13 mouse cellular contexts compared by ENCODE assay signal in the genomic region with DNA sequence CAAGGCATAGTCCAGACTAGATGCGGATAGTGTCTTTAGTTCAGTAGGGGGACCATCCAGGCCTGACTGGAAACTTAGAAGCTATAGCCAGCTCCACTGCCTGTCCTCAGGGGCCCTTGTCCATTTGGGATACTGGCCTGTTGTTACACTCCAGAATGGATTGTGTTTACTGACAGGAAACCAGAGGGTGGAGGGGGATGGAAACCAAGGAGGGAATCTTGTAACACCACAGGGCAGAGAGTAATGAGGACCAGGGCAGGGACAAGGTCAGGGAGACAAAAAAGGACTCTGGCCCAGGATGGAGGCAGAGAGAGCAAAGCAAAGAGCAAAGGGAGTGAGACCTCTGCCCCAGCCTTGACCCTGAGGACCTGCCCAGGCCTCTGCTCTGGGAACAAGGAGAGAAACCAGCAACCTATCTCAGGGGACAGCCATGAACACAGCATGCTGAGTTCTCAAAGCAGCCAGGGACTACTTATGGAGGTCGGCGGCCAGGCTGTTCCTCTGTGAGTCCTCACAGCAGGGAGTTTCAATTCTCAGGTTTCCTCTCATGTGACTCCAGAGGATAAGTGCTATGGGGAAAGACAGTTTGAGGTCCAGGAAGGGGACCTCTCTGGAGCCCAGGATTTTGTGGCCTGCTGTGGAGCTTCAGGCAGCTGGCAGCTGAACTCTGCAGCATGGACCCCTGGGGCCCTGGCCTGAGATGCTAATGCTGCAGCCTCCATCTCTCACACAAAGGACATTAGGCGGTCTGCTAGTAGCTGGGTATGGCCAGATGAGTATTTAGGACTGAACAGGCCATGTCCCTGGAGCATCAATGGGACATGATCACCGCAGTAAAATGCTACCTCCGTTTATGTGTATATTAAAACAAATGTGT. TPM values are rescaled to one million over a fixed set of nuclear protein-coding genes. Genes with fewer than 3 reads are reported as not detected.
DNase-seq lines count a peak whose midpoint lies in the region; ATAC-seq and TF ChIP-seq lines count a peak whose summit lies in the region.
"Had no signal": no experiment of that assay in that cellular context is flagged by ENCODE, and none has a peak within 500 bp of the region (broad histone marks: within the 10 kb centered on the region; RNA-seq: fewer than 3 reads in every experiment).

No protein-coding gene starts in this region.

- H3K4me3 ChIP-seq in heart, embryonic 10.5 days, result no peak overlapping the region
- no peak overlapping the region for H3K4me3 ChIP-seq in midbrain, embryonic 12.5 days
- H3K4me3 ChIP-seq in midbrain, postnatal 0 days (ENCODE audit: low read depth, low read length), result no peak overlapping the region
- no peak overlapping the region for H3K4me3 ChIP-seq in limb, embryonic 12.5 days (replicated peaks)
- H3K4me3 ChIP-seq: layer of hippocampus, adult 2 months had no signal

- H3K36me3 ChIP-seq in heart, embryonic 10.5 days, result no peaks in the 10 kb centered on the region
- no peaks in the 10 kb centered on the region for H3K36me3 ChIP-seq in midbrain, embryonic 12.5 days
- no peaks in the 10 kb centered on the region for H3K36me3 ChIP-seq in midbrain, postnatal 0 days (ENCODE audit: insufficient read depth, low read length)
- H3K36me3 ChIP-seq in limb, embryonic 12.5 days, result no peaks in the 10 kb centered on the region

- intact Hi-C loops in heart, postnatal 14 days (cut with DNase I), result loop anchor here (2.0 kb wide), 1 partner anchor 283 kb away; no protein-coding TSS in a partner anchor

- ATAC-seq in midbrain, embryonic 12.5 days (ENCODE audit: low FRiP score, low read depth), result no peak
- ATAC-seq in midbrain, postnatal 0 days (ENCODE audit: low FRiP score), result no peak
- no peak for ATAC-seq in limb, embryonic 12.5 days (ENCODE audit: insufficient number of reproducible peaks, insufficient read depth, low FRiP score, low TSS enrichment, low read depth)

- no peak for DNase-seq in heart, embryonic 10.5 days (ENCODE audit: low spot score)
- no peak for DNase-seq in heart, postnatal 14 days
- no peak for DNase-seq in midbrain, postnatal 0 days (ENCODE audit: low spot score)
- DNase-seq in spleen, postnatal 36 days (ENCODE audit: low spot score in 2 of 2), result no peak
- DNase-seq in right cerebral cortex, postnatal 10 days (ENCODE audit: low spot score in 2 of 2), result no peak
- DNase-seq in urinary bladder, postnatal 10 days (ENCODE audit: low spot score), result no peak
- DNase-seq: adrenal gland, postnatal 14 days; B cell, adult 2 months; cerebellum, adult 11-12 months had no signal

- no peak overlapping the region for H3K4me2 ChIP-seq in midbrain, embryonic 12.5 days (replicated peaks)
- H3K4me2 ChIP-seq in midbrain, postnatal 0 days (ENCODE audit: low read depth, low read length, poor library complexity, severe bottlenecking), result no peak overlapping the region
- no peak overlapping the region for H3K4me2 ChIP-seq in limb, embryonic 12.5 days

- WGBS in heart, embryonic 10.5 days, result 62% methylated on average over 6 of the region's 6 CpGs
- WGBS in midbrain, embryonic 12.5 days, result 40% methylated on average over 6 of the region's 6 CpGs
- 57% methylated on average over 6 of the region's 6 CpGs for WGBS in midbrain, postnatal 0 days
- 51% methylated on average over 6 of the region's 6 CpGs for WGBS in limb, embryonic 12.5 days

- peak overlapping the region; percentile 53; the same call in 1 of the 2 replicates for H3K27ac ChIP-seq in heart, embryonic 10.5 days
- peak overlapping the region; percentile 42; the same call in 1 of the 2 replicates for H3K27ac ChIP-seq in midbrain, embryonic 12.5 days (replicated peaks)
- no peak overlapping the region for H3K27ac ChIP-seq in midbrain, postnatal 0 days (ENCODE audit: low read depth, low read length)
- no peak overlapping the region for H3K27ac ChIP-seq in limb, embryonic 12.5 days
- H3K27ac ChIP-seq: layer of hippocampus, adult 2 months; macrophage had no signal

- H3K4me1 ChIP-seq in heart, embryonic 10.5 days, result peaks cover 10% of the 10 kb centered on the region
- H3K4me1 ChIP-seq in midbrain, embryonic 12.5 days, result peaks cover 14% of the 10 kb centered on the region
- H3K4me1 ChIP-seq in midbrain, postnatal 0 days (ENCODE audit: insufficient read depth, low read length), result no peaks in the 10 kb centered on the region
- H3K4me1 ChIP-seq in limb, embryonic 12.5 days (replicated peaks), result peaks cover 16% of the 10 kb centered on the region

- no peak overlapping the region for H3K9ac ChIP-seq in midbrain, embryonic 12.5 days (replicated peaks)
- H3K9ac ChIP-seq in midbrain, postnatal 0 days (replicated peaks; ENCODE audit: low read length, poor library complexity, severe bottlenecking), result no peak overlapping the region
- 0 out of 2 replicates have a peak overlapping the region, but pooled peaks have one; percentile 5 for H3K9ac ChIP-seq in limb, embryonic 12.5 days (replicated peaks)

- TF ChIP-seq CTCF in midbrain, postnatal 0 days (IDR thresholded peaks at IDR 0.05), result no peak

- no peaks in the 10 kb centered on the region for H3K9me3 ChIP-seq in heart, embryonic 10.5 days
- H3K9me3 ChIP-seq in midbrain, embryonic 12.5 days, result no peaks in the 10 kb centered on the region
- H3K9me3 ChIP-seq in midbrain, postnatal 0 days (ENCODE audit: low read length), result no peaks in the 10 kb centered on the region
- no peaks in the 10 kb centered on the region for H3K9me3 ChIP-seq in limb, embryonic 12.5 days

- no peaks in the 10 kb centered on the region for H3K27me3 ChIP-seq in heart, embryonic 10.5 days (ENCODE audit: insufficient read depth, poor library complexity, severe bottlenecking)
- no peaks in the 10 kb centered on the region for H3K27me3 ChIP-seq in midbrain, embryonic 12.5 days
- no peaks in the 10 kb centered on the region for H3K27me3 ChIP-seq in midbrain, postnatal 0 days (ENCODE audit: insufficient read depth, low read length)
- no peaks in the 10 kb centered on the region for H3K27me3 ChIP-seq in limb, embryonic 12.5 days

RNA-seq across cellular contexts. Expression of a gene that starts 36.7 kb away (rescaled TPM):
- 4.9 and 5.7 TPM in 2 replicates for polyA plus RNA-seq in heart, embryonic 10.5 days (2016; fragmentation: Nextera tagmentation; extraction: Ambion mirVana)
- total RNA-seq in heart, postnatal 14 days (2021), result 10 to 100 TPM; 41.2 to 41.7 TPM
- 1.2 and 2.2 TPM in 2 replicates for polyA plus RNA-seq in midbrain, embryonic 12.5 days (2016; fragmentation: Nextera tagmentation; extraction: Ambion mirVana)
- total RNA-seq in midbrain, postnatal 0 days (2014; rRNA removed), result 20.6 and 22.7 TPM in 2 replicates
- 13.2 and 16.2 TPM in 2 replicates for polyA plus RNA-seq in midbrain, postnatal 0 days (2015; fragmentation: Nextera tagmentation; extraction: Ambion mirVana)
- polyA plus RNA-seq in limb, embryonic 12.5 days (2016; fragmentation: Nextera tagmentation; extraction: Ambion mirVana), result 1.4 and 2.4 TPM in 2 replicates

Comparison
In these comparisons a context has a peak if more than half of its experiments do, and no peak if none do; other contexts are left out.
1. H3K27ac ChIP-seq: peak in heart, embryonic 10.5 days (single experiment) and midbrain, embryonic 12.5 days (single experiment); none in midbrain, postnatal 0 days (single experiment) and limb, embryonic 12.5 days (single experiment).